Mouse (Mus musculus) megakaryocyte-erythroid progenitor cell, adult 5-6 weeks (primary cell): ENCODE measurements around the gene Snx29. TPM values are rescaled to one million over a fixed set of nuclear protein-coding genes. Genes with fewer than 3 reads are reported as not detected.

Experiments
- ATAC-seq: replicated peaks from 2 replicates; pipeline ENCODE4 v1.8.0; 2016; ENCODE audit warnings: mild to moderate bottlenecking, inconsistent platforms; ENCODE audit not compliant: severe bottlenecking, poor library complexity, low FRiP score, low TSS enrichment
- total RNA-seq, 2 experiments: library from RNA; stranded (forward) in 1 of 2; stranded (reverse) in 1 of 2; fragments of 200-1000, 215-1000 nt in 1 of 2; fragments of >200 nt in 1 of 2; fragmentation: Nextera tagmentation in 1 of 2; gene quantifications; 2 replicates each; pipeline ENCODE4 v1.2.3; 2014 to 2017

The Snx29 gene
- total RNA-seq, 2 experiments from 2014 or later, result 6.1 to 9.3 TPM

- ATAC-seq, result no peak
Observed at GRCm38 (mm10) chr16:11471246-11471645, 148.5 kb downstream of the Snx29 start.

- no peak for ATAC-seq
Observed at GRCm38 (mm10) chr16:11472852-11473251, 150.1 kb downstream of the Snx29 start.

GRCm38 (mm10) chr16:11473474-11473873 is 150.8 kb downstream of the Snx29 start:
- ATAC-seq, result no peak

GRCm38 (mm10) chr16:11473893-11474505 is 151.3 kb downstream of the Snx29 start:
- ATAC-seq, result no peak

GRCm38 (mm10) chr16:11475137-11475943 is 152.6 kb downstream of the Snx29 start:
- ATAC-seq, result no peak

GRCm38 (mm10) chr16:11476314-11476713 is 153.6 kb downstream of the Snx29 start:
- no peak for ATAC-seq

- ATAC-seq, result no peak
Observed at GRCm38 (mm10) chr16:11476968-11477367, 154.3 kb downstream of the Snx29 start.

- ATAC-seq, result no peak
Observed at GRCm38 (mm10) chr16:11477591-11477990, 154.9 kb downstream of the Snx29 start.

- no peak for ATAC-seq
Observed at GRCm38 (mm10) chr16:11479605-11480004, 156.9 kb downstream of the Snx29 start.

GRCm38 (mm10) chr16:11482189-11482588 is 159.5 kb downstream of the Snx29 start:
- ATAC-seq, result no peak

GRCm38 (mm10) chr16:11494895-11495294 is 172.2 kb downstream of the Snx29 start:
- no peak for ATAC-seq

- ATAC-seq, result no peak
Observed at GRCm38 (mm10) chr16:11495923-11496616, 173.4 kb downstream of the Snx29 start.

GRCm38 (mm10) chr16:11496721-11497120 is 174.0 kb downstream of the Snx29 start:
- no peak for ATAC-seq

GRCm38 (mm10) chr16:11500061-11500460 is 177.4 kb downstream of the Snx29 start:
- ATAC-seq, result no peak

GRCm38 (mm10) chr16:11501138-11501537 is 178.4 kb downstream of the Snx29 start:
- no peak for ATAC-seq

GRCm38 (mm10) chr16:11501611-11502010 is 178.9 kb downstream of the Snx29 start:
- no peak for ATAC-seq

GRCm38 (mm10) chr16:11504666-11505491 is 182.2 kb downstream of the Snx29 start:
- no peak for ATAC-seq

- ATAC-seq, result no peak
Observed at GRCm38 (mm10) chr16:11505492-11506176, 182.9 kb downstream of the Snx29 start.

- ATAC-seq, result no peak
Observed at GRCm38 (mm10) chr16:11507188-11507731, 184.6 kb downstream of the Snx29 start.
